ENCODE assay signal across 18 mouse cellular contexts in the genomic region with DNA sequence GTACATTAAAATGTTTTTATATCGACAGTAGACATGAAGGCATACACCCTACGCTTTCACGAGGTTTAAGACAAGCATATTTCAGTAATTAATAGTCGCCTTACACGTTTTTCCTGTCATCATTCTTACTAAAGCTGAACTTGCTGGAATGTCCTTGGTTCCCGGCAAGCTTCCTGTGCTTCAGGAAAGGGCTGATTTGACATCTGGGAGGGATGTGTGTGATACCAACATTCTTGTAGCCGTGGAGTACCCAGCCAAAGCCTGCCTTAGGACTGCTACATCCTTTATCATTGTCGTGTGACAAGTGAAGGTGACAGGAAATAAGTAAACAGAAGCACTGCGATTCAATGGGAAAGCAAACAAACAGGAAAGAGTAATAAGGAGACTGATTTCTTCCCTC. TPM values are rescaled to one million over a fixed set of nuclear protein-coding genes. Genes with fewer than 3 reads are reported as not detected.
DNase-seq lines count a peak whose midpoint lies in the region; ATAC-seq and TF ChIP-seq lines count a peak whose summit lies in the region.
"Had no signal": no experiment of that assay in that cellular context is flagged by ENCODE, and none has a peak within 500 bp of the region (broad histone marks: within the 10 kb centered on the region; RNA-seq: fewer than 3 reads in every experiment).

No protein-coding gene starts in this region.

- peak overlapping the region; percentile 39 for H3K27ac ChIP-seq in heart, adult 2 months
- H3K27ac ChIP-seq in kidney, adult 2 months (ENCODE audit: insufficient read depth, low read depth, low read length) = no peak overlapping the region
- no peak overlapping the region for H3K27ac ChIP-seq in lung, embryonic 15.5 days
- H3K27ac ChIP-seq in stomach, postnatal 0 days (replicated peaks) = no peak overlapping the region
- H3K27ac ChIP-seq: midbrain, embryonic 13.5 days had no signal

- peak overlapping the region; percentile 28; the same call in 1 of the 2 replicates for H3K4me2 ChIP-seq in lung, embryonic 15.5 days
- H3K4me2 ChIP-seq in stomach, postnatal 0 days (replicated peaks; ENCODE audit: low read depth) = 0 out of 2 replicates have a peak overlapping the region, but pooled peaks have one; percentile 0
- H3K4me2 ChIP-seq: midbrain, embryonic 13.5 days had no signal

- no peaks in the 10 kb centered on the region for H3K9me3 ChIP-seq in lung, embryonic 15.5 days
- no peaks in the 10 kb centered on the region for H3K9me3 ChIP-seq in stomach, postnatal 0 days (ENCODE audit: control insufficient read depth, low read length)
- H3K9me3 ChIP-seq: midbrain, embryonic 13.5 days had no signal

- no peak for TF ChIP-seq CTCF in heart, adult 2 months (IDR thresholded peaks at IDR 0.05)
- TF ChIP-seq CTCF in kidney, adult 2 months (conservative IDR thresholded peaks at IDR 0.05; ENCODE audit: insufficient read depth, insufficient read length, low read depth, low read length) = no peak
- TF ChIP-seq CTCF in lung, adult 2 months (IDR thresholded peaks at IDR 0.05; ENCODE audit: insufficient read depth, low read length) = no peak
- TF ChIP-seq CTCF in stomach, postnatal 0 days (IDR thresholded peaks at IDR 0.05; ENCODE audit: low read depth) = no peak

- no peak for DNase-seq in heart, adult 2 months
- no peak for DNase-seq in heart, adult 11 months
- DNase-seq in kidney, adult 2 months = peak; percentile 39
- no peak for DNase-seq in kidney, postnatal 25 days
- DNase-seq in lung, adult 2 months = no peak
- no peak for DNase-seq in stomach, postnatal 0 days (ENCODE audit: low spot score)
- DNase-seq: adrenal gland, postnatal 36 days; cerebellum, postnatal 14 days; lung, postnatal 36 days; retina, postnatal 1 day; thymus, postnatal 25 days had no signal

- H3K9ac ChIP-seq in heart, adult 2 months (ENCODE audit: low read depth, low read length) = no peak overlapping the region
- no peak overlapping the region for H3K9ac ChIP-seq in lung, embryonic 15.5 days
- H3K9ac ChIP-seq in stomach, postnatal 0 days (ENCODE audit: low read length) = no peak overlapping the region
- H3K9ac ChIP-seq: midbrain, embryonic 13.5 days had no signal

- no peak for TF ChIP-seq POLR2A in heart, adult 2 months (IDR thresholded peaks at IDR 0.05; ENCODE audit: insufficient read depth, low read depth, low read length)
- no peak for TF ChIP-seq POLR2A in kidney, adult 2 months (IDR thresholded peaks at IDR 0.05; ENCODE audit: low read depth, low read length)
- no peak for TF ChIP-seq POLR2A in lung, adult 2 months (IDR thresholded peaks at IDR 0.05; ENCODE audit: borderline replicate concordance, extremely low read depth, low read depth, low read length)

- ATAC-seq in lung, embryonic 15.5 days (ENCODE audit: borderline replicate concordance, extremely low read depth, low FRiP score, low TSS enrichment) = no peak
- ATAC-seq in stomach, postnatal 0 days (ENCODE audit: low FRiP score, low TSS enrichment) = no peak
- ATAC-seq in megakaryocyte progenitor cell, adult 5-6 weeks (replicated peaks; ENCODE audit: poor library complexity) = no peak
- ATAC-seq: forebrain, embryonic 16.5 days; hindbrain, embryonic 16.5 days; midbrain, embryonic 13.5 days had no signal

- 21% methylated on average over 9 of the region's 9 CpGs for WGBS in heart, adult 2 months
- WGBS in kidney, adult 2 months = 47% methylated on average over 9 of the region's 9 CpGs
- 12% methylated on average over 9 of the region's 9 CpGs for WGBS in lung, embryonic 15.5 days
- 15% methylated on average over 9 of the region's 9 CpGs for WGBS in lung, adult 2 months
- WGBS in stomach, postnatal 0 days = 11% methylated on average over 9 of the region's 9 CpGs

- peaks cover 3% of the 10 kb centered on the region for H3K36me3 ChIP-seq in heart, adult 2 months (ENCODE audit: control insufficient read depth, insufficient read depth, low read length)
- H3K36me3 ChIP-seq in kidney, adult 2 months (ENCODE audit: control insufficient read depth, insufficient read depth, low read length) = no peaks in the 10 kb centered on the region
- H3K36me3 ChIP-seq in lung, embryonic 15.5 days = no peaks in the 10 kb centered on the region
- no peaks in the 10 kb centered on the region for H3K36me3 ChIP-seq in stomach, postnatal 0 days (ENCODE audit: control insufficient read depth, insufficient read depth, low read length)
- H3K36me3 ChIP-seq: midbrain, embryonic 13.5 days had no signal

- peaks cover 14% of the 10 kb centered on the region for H3K4me1 ChIP-seq in heart, adult 2 months (ENCODE audit: control insufficient read depth, insufficient read depth, low read length)
- peaks cover 4% of the 10 kb centered on the region; the same call in 1 of the 2 replicates for H3K4me1 ChIP-seq in kidney, adult 2 months (ENCODE audit: control insufficient read depth, insufficient read depth, low read length)
- H3K4me1 ChIP-seq in lung, embryonic 15.5 days = peaks cover 12% of the 10 kb centered on the region
- H3K4me1 ChIP-seq in lung, adult 2 months (ENCODE audit: control insufficient read depth, insufficient read depth, low read length) = peaks cover 5% of the 10 kb centered on the region
- no peaks in the 10 kb centered on the region for H3K4me1 ChIP-seq in stomach, postnatal 0 days (replicated peaks; ENCODE audit: control insufficient read depth, insufficient read depth)

- intact Hi-C loops in heart, adult 2 months (cut with DNase I) = no loop called here

- no peak for TF ChIP-seq EP300 in heart, adult 2 months (IDR thresholded peaks at IDR 0.05; ENCODE audit: insufficient read depth, low read depth, low read length)
- no peak for TF ChIP-seq EP300 in stomach, postnatal 0 days (optimal IDR thresholded peaks at IDR 0.05)

- H3K27me3 ChIP-seq in heart, adult 2 months (ENCODE audit: control insufficient read depth, insufficient read depth, low read length) = no peaks in the 10 kb centered on the region
- no peaks in the 10 kb centered on the region for H3K27me3 ChIP-seq in kidney, adult 2 months (replicated peaks; ENCODE audit: control insufficient read depth, insufficient read depth, low read length)
- H3K27me3 ChIP-seq in lung, embryonic 15.5 days = no peaks in the 10 kb centered on the region
- no peaks in the 10 kb centered on the region for H3K27me3 ChIP-seq in stomach, postnatal 0 days (ENCODE audit: control insufficient read depth, insufficient read depth, low read length)
- H3K27me3 ChIP-seq: CH12.LX; midbrain, embryonic 13.5 days had no signal

- H3K4me3 ChIP-seq in heart, adult 2 months = no peak overlapping the region
- H3K4me3 ChIP-seq in kidney, adult 2 months (ENCODE audit: insufficient read depth, low read depth, low read length) = no peak overlapping the region
- H3K4me3 ChIP-seq in lung, embryonic 15.5 days = no peak overlapping the region
- H3K4me3 ChIP-seq in lung, adult 2 months (replicated peaks; ENCODE audit: extremely low read depth, low read depth, low read length) = no peak overlapping the region
- H3K4me3 ChIP-seq in stomach, postnatal 0 days (ENCODE audit: low read depth, low read length) = no peak overlapping the region
- H3K4me3 ChIP-seq: midbrain, embryonic 13.5 days; myocyte had no signal

- no peaks in the 10 kb centered on the region for H3K79me2 ChIP-seq in heart, adult 2 months (replicated peaks; ENCODE audit: control insufficient read depth, insufficient read depth, low read length)

RNA-seq across cellular contexts. Expression of gene Jak2, which starts 13.5 kb away (rescaled TPM):
- 10 to 100 TPM; 17.8 to 19.5 TPM for total RNA-seq in heart, adult 2 months (2021)
- 4.3 and 9.1 TPM in 2 replicates for polyA plus RNA-seq in heart, adult 2 months (2012; rRNA removed)
- polyA plus RNA-seq in kidney, adult 2 months (2012; rRNA removed) = 6.5 and 7.0 TPM in 2 replicates
- 7.7 and 8.3 TPM in 2 replicates for polyA plus RNA-seq in lung, embryonic 15.5 days (2015; fragmentation: Nextera tagmentation; extraction: Ambion mirVana)
- polyA plus RNA-seq in lung, adult 2 months (2012; rRNA removed) = 7.3 and 8.9 TPM in 2 replicates
- polyA plus RNA-seq in stomach, postnatal 0 days (2015; fragmentation: Nextera tagmentation; extraction: Ambion mirVana) = 6.8 and 7.1 TPM in 2 replicates
- 41.2 and 41.7 TPM in 2 replicates for total RNA-seq in megakaryocyte progenitor cell, adult 5-6 weeks (2015)
- 36.7 and 43.8 TPM in 2 replicates for total RNA-seq in megakaryocyte progenitor cell, adult 5-6 weeks (2017)
